Mouse (Mus musculus) inflammation-experienced regulatory T-cells, adult 6 months (primary cell): ENCODE data around the gene Pcbd2. TPM values are rescaled to one million over a fixed set of nuclear protein-coding genes. Genes with fewer than 3 reads are reported as not detected.

Source experiments
- polyA plus RNA-seq, 3 experiments: library from polyadenylated mRNA; unstranded; fragments of 100-300 nt; shearing (Covaris generic); gene quantifications; one replicate each; pipeline ENCODE4 v1.2.1; 2017

The Pcbd2 gene
- polyA plus RNA-seq, 3 experiments from 2014 or later = 1.4 to 21.8 (median 11.3) TPM

Other genes starting within 250 kb of the Pcbd2 start
- gene Dbn1, start 239.3 kb upstream of the Pcbd2 start, polyA plus RNA-seq = under 1 TPM in 1 of 3 experiments, not detected in 2; 0.15 TPM
- 10 to 100 TPM; 13.2 to 15.7 (median 13.5) TPM for gene Pdlim7, start 213.7 kb upstream of the Pcbd2 start, polyA plus RNA-seq
- gene Dok3, start 198.1 kb upstream of the Pcbd2 start, polyA plus RNA-seq = 1 to 10 TPM in 2 of 3 experiments, under 1 TPM in 1; 0.93 to 1.1 (median 1.1) TPM
- 10 to 100 TPM; 41.7 to 61.0 (median 54.6) TPM for gene Ddx41, start 190.7 kb upstream of the Pcbd2 start, polyA plus RNA-seq
- gene Fam193b, start 156.2 kb upstream of the Pcbd2 start, polyA plus RNA-seq = 10 to 100 TPM; 16.4 to 40.7 (median 37.3) TPM
- gene Tmed9, start 153.6 kb upstream of the Pcbd2 start, polyA plus RNA-seq = 100 to 1,000 TPM; 184 to 286 (median 269) TPM
- 10 to 100 TPM; 24.5 to 35.8 (median 25.1) TPM for gene B4galt7, start 127.5 kb upstream of the Pcbd2 start, polyA plus RNA-seq
- 10 to 100 TPM; 28.6 to 51.1 (median 40.0) TPM for gene Caml, start 104.4 kb upstream of the Pcbd2 start, polyA plus RNA-seq
- gene Ddx46, start 92.3 kb upstream of the Pcbd2 start, polyA plus RNA-seq = 10 to 100 TPM; 62.3 to 67.3 (median 64.0) TPM
- 10 to 100 TPM in 2 of 3 experiments, 1 to 10 TPM in 1; 9.8 to 15.8 (median 15.6) TPM for gene B230219D22Rik, start 34.2 kb upstream of the Pcbd2 start, polyA plus RNA-seq
- gene Txndc15, start 12.7 kb upstream of the Pcbd2 start, polyA plus RNA-seq = 10 to 100 TPM; 22.4 to 29.0 (median 26.0) TPM
- not detected for gene Catsper3, start 57.2 kb downstream of the Pcbd2 start, polyA plus RNA-seq
- gene Pitx1, start 108.8 kb downstream of the Pcbd2 start, polyA plus RNA-seq = not detected